Mouse (Mus musculus) ES-E14 (cell line): Measurements from ENCODE around the gene Upk3a. TPM values are rescaled to one million over a fixed set of nuclear protein-coding genes. Genes with fewer than 3 reads are reported as not detected.

Source experiments
- DNase-seq: peaks from one replicate; pipeline ENCODE4 v3.0.0-alpha.2; 2013; ENCODE audit warnings: low read depth, low spot score
- H3K27ac ChIP-seq: 2 replicates; pipeline ENCODE4 v1.5.1; 2012; ENCODE audit warnings: low read depth, mild to moderate bottlenecking, low read length, moderate library complexity, mixed read lengths; ENCODE audit not compliant: poor library complexity, insufficient read depth, severe bottlenecking
- H3K36me3 ChIP-seq: 2 replicates; pipeline ENCODE4 v1.6.1; 2012; ENCODE audit warnings: mild to moderate bottlenecking, low read length, moderate library complexity, mixed read lengths; ENCODE audit not compliant: control insufficient read depth, poor library complexity, insufficient read depth, severe bottlenecking
- H3K4me1 ChIP-seq, 2 experiments: fragments of 150-350 bp in 1 of 2; sonication (generic) in 1 of 2; 2 replicates each; pipeline ENCODE4 v1.6.1; 2012; ENCODE audit warnings: low read length in 2 of 2, mild to moderate bottlenecking in 1 of 2, mixed read lengths in 1 of 2; ENCODE audit not compliant: control insufficient read depth in 2 of 2, insufficient read depth in 2 of 2, poor library complexity in 1 of 2
- H3K4me3 ChIP-seq, 2 experiments: fragments of 150-350 bp in 1 of 2; sonication (generic) in 1 of 2; 2 replicates each; pipeline ENCODE4 v1.5.1; 2012; ENCODE audit warnings: low read length in 2 of 2, low read depth in 1 of 2, mild to moderate bottlenecking in 1 of 2, mixed read lengths in 1 of 2; ENCODE audit not compliant: insufficient read depth in 1 of 2, poor library complexity in 1 of 2, severe bottlenecking in 1 of 2
- H3K9ac ChIP-seq: 2 replicates; pipeline ENCODE4 v1.6.1; 2012; ENCODE audit warnings: low read depth, mild to moderate bottlenecking, low read length, mixed read lengths; ENCODE audit not compliant: poor library complexity, insufficient read depth, severe bottlenecking
- H3K9me3 ChIP-seq: fragments of 150-350 bp; sonication (generic); 2 replicates; pipeline ENCODE4 v1.6.1; 2012; ENCODE audit warnings: low read depth, mild to moderate bottlenecking, low read length; ENCODE audit not compliant: control insufficient read depth, insufficient read depth
- CHD2 ChIP-seq: IDR thresholded peaks from 2 replicates; pipeline ENCODE4 v1.6.1; 2014; ENCODE audit warnings: mild to moderate bottlenecking, low read depth, low read length, inconsistent platforms
- HCFC1 ChIP-seq: IDR thresholded peaks from 2 replicates; pipeline ENCODE4 v1.6.1; 2012; ENCODE audit warnings: low read length, inconsistent platforms, borderline replicate concordance; ENCODE audit not compliant: insufficient read depth
- MAFK ChIP-seq: IDR thresholded peaks from 2 replicates; pipeline ENCODE4 v1.6.1; 2014; ENCODE audit warnings: mild to moderate bottlenecking, low read depth, low read length, inconsistent platforms; ENCODE audit not compliant: insufficient read depth
- ZC3H11A ChIP-seq: IDR thresholded peaks from 2 replicates; pipeline ENCODE4 v1.6.1; 2012; ENCODE audit warnings: low read depth, mild to moderate bottlenecking, inconsistent platforms, low read length, borderline replicate concordance
- ZNF384 ChIP-seq: IDR thresholded peaks from 2 replicates; pipeline ENCODE4 v1.6.1; 2012; ENCODE audit warnings: low read depth, low read length, inconsistent platforms
- in situ Hi-C, 2 experiments: fragments of 600-800 bp; cut with MboI; formaldehyde crosslinking; loops; one replicate each; pipeline ENCODE4 v1.15.1; 2025; ENCODE audit warnings: low sequenced_read_pairs in 2 of 2, inconsistent platforms in 1 of 2; ENCODE audit not compliant: unreplicated experiment in 2 of 2
- total RNA-seq: library from RNA; depleted of rRNA; stranded (reverse); fragments of 300-350 nt; gene quantifications from 2 replicates; pipeline ENCODE4 v1.2.3, GENCODE M21; 2012

Upk3a gene
- total RNA-seq, 1 experiment, result 0.18 TPM

DNA sequence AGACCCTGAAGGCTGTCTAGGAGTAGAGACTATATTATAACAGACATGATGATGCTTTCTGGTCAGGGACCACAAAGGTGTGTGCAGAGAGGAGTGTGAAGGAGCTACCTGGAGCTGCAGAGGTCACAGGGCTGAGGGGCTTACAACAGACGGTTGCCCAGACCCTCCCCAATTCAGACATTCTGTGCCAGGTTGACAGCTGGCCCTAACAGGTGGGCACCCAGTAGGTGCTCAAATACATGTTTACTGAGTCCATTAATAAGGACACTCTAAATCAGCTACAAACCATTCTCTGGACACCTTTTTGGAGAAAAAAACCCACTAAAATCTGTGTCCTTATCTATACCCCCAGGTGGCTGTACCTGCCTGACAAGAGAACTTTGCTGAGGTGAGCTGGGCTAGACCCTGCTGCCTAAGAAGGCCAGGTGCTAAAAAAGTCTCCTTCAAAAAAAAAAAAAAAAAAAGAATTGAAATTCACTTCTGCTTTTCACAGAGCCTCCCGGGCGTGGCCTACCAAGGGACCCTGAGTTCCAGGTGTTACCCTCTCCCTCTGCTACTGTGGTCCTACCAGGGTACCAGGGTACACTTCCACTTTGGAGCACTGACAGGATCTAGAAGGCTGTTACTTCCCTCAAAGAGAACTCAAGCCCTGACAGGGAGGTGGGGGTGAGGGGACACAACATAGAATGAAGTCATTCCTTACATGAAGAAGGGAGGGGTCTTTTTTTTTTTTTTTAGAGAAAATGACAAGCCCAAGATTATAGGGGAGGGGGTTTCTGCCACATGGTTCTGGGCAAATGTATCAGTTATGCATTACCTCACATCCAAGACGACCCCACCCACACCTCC is 30.5 kb upstream of the Upk3a start:
- peak overlapping the region; percentile 76 to 96; a peak in 3 of 4 replicates for H3K4me3 ChIP-seq
- no peaks in the 10 kb centered on the region for H3K9me3 ChIP-seq
- no peaks in the 10 kb centered on the region for H3K36me3 ChIP-seq
- DNase-seq, result no peak
- H3K9ac ChIP-seq, result no peak overlapping the region
- peaks cover 2 to 9% of the 10 kb centered on the region in 2 experiments; a peak in 1 of 4 replicates for H3K4me1 ChIP-seq
- in situ Hi-C loops, result no loop called here
- TF ChIP-seq HCFC1 (no peak), MAFK (no peak), ZC3H11A (no peak), CHD2 (no peak), ZNF384 (no peak)
- H3K27ac ChIP-seq, result no peak overlapping the region

DNA sequence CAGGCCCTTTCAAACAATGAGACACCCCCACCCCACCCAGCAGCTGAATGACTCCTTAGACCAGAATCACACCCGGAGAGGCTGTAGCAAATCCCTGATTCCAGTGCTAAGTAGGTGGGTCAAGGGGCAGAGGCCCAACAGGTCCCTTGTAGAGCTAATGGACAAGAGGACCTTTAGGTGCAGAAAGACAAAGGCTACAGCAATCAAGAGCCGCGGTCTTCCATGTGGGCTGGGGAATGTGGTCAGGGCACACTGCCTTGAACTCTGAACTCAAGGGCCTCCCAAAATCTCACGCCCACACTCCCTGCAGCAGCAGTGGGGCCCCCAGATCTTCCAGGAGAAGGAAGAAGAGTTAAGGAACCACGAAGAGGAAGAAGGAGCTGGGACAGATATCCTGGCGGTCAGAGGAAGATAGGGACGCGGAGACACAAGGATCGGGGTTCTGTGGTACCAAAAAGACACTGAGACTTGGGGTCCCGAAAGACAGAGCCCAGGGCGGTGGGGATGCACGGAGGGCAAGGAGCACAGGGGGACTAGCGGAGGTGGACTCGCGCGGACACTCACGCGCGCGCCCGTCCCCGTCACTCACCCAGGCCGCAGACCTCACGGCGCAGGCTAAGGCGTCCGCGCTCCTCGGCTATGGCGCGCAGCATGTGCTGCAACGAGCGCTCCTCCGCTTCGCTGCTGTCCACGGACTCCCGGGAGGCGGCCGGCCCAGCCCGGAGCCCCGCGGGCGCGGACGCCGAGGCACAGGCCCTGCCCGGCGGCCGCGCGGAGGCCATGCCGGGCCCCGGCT is 29.7 kb upstream of the Upk3a start:
- no peak for DNase-seq

DNA sequence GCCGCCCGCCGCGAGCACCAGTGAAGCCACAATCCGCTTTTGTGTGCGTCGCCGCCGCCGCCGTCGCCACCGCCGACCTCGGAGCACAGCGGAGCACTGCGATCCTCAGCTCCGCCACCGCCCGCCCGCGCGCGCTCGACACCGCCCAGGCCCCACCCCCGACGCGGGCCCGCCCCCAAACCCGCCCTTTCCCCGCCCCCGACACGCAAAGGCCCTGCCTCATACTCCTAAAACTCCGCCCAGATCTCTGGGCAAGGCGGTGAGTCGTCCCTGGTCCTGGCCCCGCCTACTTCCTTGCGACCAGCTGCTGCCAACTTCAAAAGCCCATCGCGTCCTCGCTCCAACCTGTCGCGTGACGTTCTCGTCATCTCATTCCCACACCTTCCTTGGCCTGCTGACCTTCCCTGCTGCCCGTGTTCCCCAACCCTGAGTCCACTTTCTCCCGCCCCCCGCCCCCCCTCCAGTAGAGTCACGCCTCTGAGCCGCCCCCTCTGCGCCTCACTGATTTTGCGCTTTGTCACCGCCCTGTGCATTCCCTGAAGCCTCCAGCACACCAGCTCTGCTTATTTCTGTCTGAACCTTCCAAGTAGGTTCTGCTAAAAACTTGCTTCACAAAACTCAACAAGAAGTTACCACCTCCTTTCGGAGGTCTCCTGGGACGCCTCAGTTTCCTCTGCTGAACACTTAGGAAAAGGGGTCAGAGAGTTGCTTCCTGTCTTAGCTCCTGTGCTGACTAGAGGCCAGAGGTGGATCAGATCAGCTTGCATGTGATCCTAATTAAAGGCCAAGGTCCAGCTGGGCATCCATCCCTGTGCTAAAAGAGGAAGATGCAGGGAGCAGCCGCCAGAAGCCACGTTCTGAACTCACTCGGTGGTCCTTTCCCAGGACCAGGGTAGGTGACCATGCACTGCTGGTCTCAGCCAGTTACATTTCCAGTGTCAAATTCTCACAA is 28.8 kb upstream of the Upk3a start, which contains the start of gene 5031439G07Rik:
5031439G07Rik (minus strand) TSS at position 678 of the 952 bp plus-strand sequence.
- peaks cover 2 to 9% of the 10 kb centered on the region in 2 experiments; a peak in 1 of 4 replicates for H3K4me1 ChIP-seq
- no peaks in the 10 kb centered on the region for H3K36me3 ChIP-seq
- H3K4me3 ChIP-seq, result peak within 1 kb of the TSS; percentile 76 to 96
- in situ Hi-C loops, result no loop called here
- peak within 1 kb of the TSS; percentile 89 for H3K9ac ChIP-seq
- DNase-seq, result peak; percentile 95
- H3K9me3 ChIP-seq, result no peaks in the 10 kb centered on the region
- TF ChIP-seq ZNF384 (no peak), CHD2 (peak; percentile 79)
- no peak within 1 kb of the TSS for H3K27ac ChIP-seq

More for the DNA sequence above, 29.7 kb upstream of the Upk3a start:
- in situ Hi-C loops, result no loop called here
- Histone ChIP-seq H3K4me3 (peak overlapping the region; percentile 76 to 96), H3K9ac (peak overlapping the region; percentile 89), H3K9me3 (no peaks in the 10 kb centered on the region), H3K27ac (no peak overlapping the region), H3K36me3 (no peaks in the 10 kb centered on the region), H3K4me1 (peaks cover 2 to 9% of the 10 kb centered on the region in 2 experiments; a peak in 1 of 4 replicates)
- no peak for TF ChIP-seq CHD2
- TF ChIP-seq ZNF384, result no peak
- no peak for TF ChIP-seq HCFC1
- no peak for TF ChIP-seq MAFK
- no peak for TF ChIP-seq ZC3H11A

DNA sequence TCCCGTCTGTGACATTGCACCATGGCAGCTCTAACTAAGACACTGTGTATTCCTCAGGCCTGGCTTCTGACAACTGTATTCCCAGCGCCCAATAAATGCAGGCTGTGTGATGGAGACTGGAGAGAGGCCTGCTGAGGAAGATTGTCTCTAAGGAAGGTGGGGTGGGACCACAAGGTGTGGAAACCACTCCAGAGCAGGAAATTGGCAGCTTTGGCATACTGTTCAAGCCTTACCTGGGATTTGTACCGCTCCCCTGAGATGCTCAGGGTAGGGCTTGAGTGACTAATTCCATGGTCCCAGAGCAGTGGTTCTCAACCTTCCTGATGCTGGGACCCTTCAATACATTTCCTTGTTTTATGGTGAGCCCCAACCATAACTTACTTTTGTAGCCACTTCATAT is 27.8 kb upstream of the Upk3a start:
- H3K4me3 ChIP-seq, result no peak overlapping the region
- TF ChIP-seq CHD2, result no peak
- no peak for TF ChIP-seq HCFC1
- no peak for TF ChIP-seq MAFK
- TF ChIP-seq ZC3H11A, result no peak
- no peak for TF ChIP-seq ZNF384
- H3K4me1 ChIP-seq, result peaks cover 2 to 6% of the 10 kb centered on the region in 2 experiments; a peak in 1 of 4 replicates
- no peak for DNase-seq
- H3K27ac ChIP-seq, result no peak overlapping the region
- H3K9me3 ChIP-seq, result no peaks in the 10 kb centered on the region
- no peak overlapping the region for H3K9ac ChIP-seq
- in situ Hi-C loops, result no loop called here
- no peaks in the 10 kb centered on the region for H3K36me3 ChIP-seq
